Mouse (Mus musculus) forebrain, embryonic 15.5 days (tissue): ENCODE results near the gene Tedc2. TPM values are rescaled to one million over a fixed set of nuclear protein-coding genes. Genes with fewer than 3 reads are reported as not detected.
A peak's percentile ranks its signal among the peaks of the same experiment; 100 is the strongest.

Experiments used
- ATAC-seq: fragments of 200-750 bp; cut with Nextera tagmentation; replicated peaks from 2 replicates; pipeline ENCODE4 v1.8.0; 2017; ENCODE audit warnings: mild to moderate bottlenecking, moderate TSS enrichment, moderate library complexity
- H3K27ac ChIP-seq: fragments of 300-500 bp; sonication (generic); replicated peaks from 2 replicates; pipeline ENCODE4 v1.5.1; 2015; ENCODE audit warnings: mild to moderate bottlenecking, inconsistent platforms
- H3K27me3 ChIP-seq: fragments of 300-500 bp; sonication (generic); 2 replicates; pipeline ENCODE4 v1.6.1; 2015; ENCODE audit warnings: inconsistent platforms
- H3K36me3 ChIP-seq: fragments of 300-500 bp; sonication (generic); 2 replicates; pipeline ENCODE4 v1.6.1; 2015; ENCODE audit warnings: mild to moderate bottlenecking, inconsistent platforms
- H3K4me1 ChIP-seq: fragments of 300-500 bp; sonication (generic); 2 replicates; pipeline ENCODE4 v1.6.1; 2015; ENCODE audit warnings: inconsistent platforms
- H3K4me2 ChIP-seq: fragments of 300-500 bp; sonication (generic); replicated peaks from 2 replicates; pipeline ENCODE4 v1.6.1; 2015; ENCODE audit warnings: mild to moderate bottlenecking, inconsistent platforms
- H3K4me3 ChIP-seq: fragments of 300-500 bp; sonication (generic); 2 replicates; pipeline ENCODE4 v1.5.1; 2015; ENCODE audit warnings: mild to moderate bottlenecking, inconsistent platforms
- H3K9ac ChIP-seq: fragments of 300-500 bp; sonication (generic); replicated peaks from 2 replicates; pipeline ENCODE4 v1.6.1; 2015; ENCODE audit warnings: mild to moderate bottlenecking, inconsistent platforms
- H3K9me3 ChIP-seq: fragments of 300-500 bp; sonication (generic); 2 replicates; pipeline ENCODE4 v1.6.1; 2016; ENCODE audit warnings: inconsistent platforms
- WGBS: fragments of 180-500 bp; shearing (Covaris S2); methylation state at CpG from one replicate; pipeline ENCODE4 v1.1.7; 2015; ENCODE audit warnings: mixed read lengths; 5-methylcytosine and 5-hydroxymethylcytosine counted together
- polyA plus RNA-seq: library from polyadenylated mRNA; unstranded; fragments of >200 nt; fragmentation: Nextera tagmentation; extraction: Ambion mirVana; gene quantifications from 2 replicates; pipeline ENCODE4 v1.2.1, GENCODE M21; 2015

The Tedc2 gene
- polyA plus RNA-seq, 1 experiment from 2014 or later: 13.0 TPM

GRCm38 (mm10) chr17:24174259-24174658 lies 46.4 kb downstream of the Tedc2 start:
- WGBS: 83% methylated on average over 3 of the region's 3 CpGs

GRCm38 (mm10) chr17:24173423-24173822 lies 47.2 kb downstream of the Tedc2 start:
- H3K4me3 ChIP-seq: no peak overlapping the region
- H3K9me3 ChIP-seq: no peaks in the 10 kb centered on the region
- H3K4me2 ChIP-seq: no peak overlapping the region
- WGBS: 5% methylated on average over 3 of the region's 3 CpGs
- H3K27ac ChIP-seq: no peak overlapping the region
- H3K27me3 ChIP-seq: no peaks in the 10 kb centered on the region
- H3K9ac ChIP-seq: no peak overlapping the region
- H3K4me1 ChIP-seq: peaks cover 13% of the 10 kb centered on the region
- no peaks in the 10 kb centered on the region for H3K36me3 ChIP-seq
- ATAC-seq: no peak

More at GRCm38 (mm10) chr17:24174259-24174658, 46.4 kb downstream of the Tedc2 start:
- no peak overlapping the region for H3K27ac ChIP-seq
- H3K4me1 ChIP-seq: peaks cover 10% of the 10 kb centered on the region
- no peaks in the 10 kb centered on the region for H3K36me3 ChIP-seq
- ATAC-seq: no peak
- H3K9me3 ChIP-seq: no peaks in the 10 kb centered on the region
- H3K4me2 ChIP-seq: no peak overlapping the region
- H3K9ac ChIP-seq: no peak overlapping the region
- H3K27me3 ChIP-seq: no peaks in the 10 kb centered on the region
- H3K4me3 ChIP-seq: no peak overlapping the region

DNA sequence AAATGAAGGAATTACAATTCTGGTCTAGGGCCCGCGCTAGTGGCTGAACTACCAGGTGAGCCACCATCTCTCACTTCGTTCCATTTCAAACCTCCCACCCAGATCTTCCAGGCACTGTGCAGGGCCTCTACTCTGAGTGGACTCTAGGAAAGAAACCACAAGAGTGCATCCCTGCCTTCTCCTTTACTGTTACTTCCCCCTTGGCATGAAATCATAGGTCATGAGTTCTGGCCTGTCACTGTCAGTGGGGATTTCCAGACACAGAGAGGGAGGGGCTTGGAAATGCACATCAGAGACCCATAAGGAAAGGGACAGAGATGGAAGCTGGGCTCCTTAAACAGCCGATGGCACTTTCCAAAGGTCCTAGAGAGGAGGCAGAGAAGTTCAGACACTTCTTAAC lies 48.9 kb downstream of the Tedc2 start:
- no peak overlapping the region for H3K4me2 ChIP-seq
- H3K27me3 ChIP-seq: no peaks in the 10 kb centered on the region
- no peak overlapping the region for H3K4me3 ChIP-seq
- WGBS: 82% methylated on average over 4 of the region's 4 CpGs
- H3K36me3 ChIP-seq: peaks cover 6% of the 10 kb centered on the region; the same call in 1 of the 2 replicates
- H3K27ac ChIP-seq: no peak overlapping the region
- H3K4me1 ChIP-seq: peaks cover 30% of the 10 kb centered on the region
- H3K9me3 ChIP-seq: no peaks in the 10 kb centered on the region
- H3K9ac ChIP-seq: no peak overlapping the region
- no peak for ATAC-seq

DNA sequence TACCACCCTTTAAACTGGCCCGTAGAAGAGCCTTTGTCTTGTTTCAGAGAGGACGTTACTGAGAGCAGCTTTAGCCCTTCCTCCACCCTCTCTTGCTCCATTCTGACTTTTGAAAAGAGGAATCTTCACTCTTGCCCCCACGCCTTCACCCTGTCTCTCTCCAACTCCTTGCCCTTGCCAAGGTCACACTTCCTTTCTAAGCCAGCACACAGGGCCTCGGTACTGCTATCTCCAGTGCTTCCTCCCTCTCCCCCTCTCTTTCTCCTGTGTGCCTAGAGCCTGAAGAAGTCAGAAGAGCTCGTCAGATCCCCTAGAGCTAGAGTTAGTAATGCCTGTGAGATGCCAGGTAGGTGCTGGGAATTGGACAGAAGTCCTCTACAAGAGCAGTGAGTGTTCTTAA lies 49.9 kb downstream of the Tedc2 start:
- 77% methylated on average over 5 of the region's 5 CpGs for WGBS
- no peak overlapping the region for H3K4me3 ChIP-seq
- ATAC-seq: no peak
- H3K4me2 ChIP-seq: no peak overlapping the region
- H3K27ac ChIP-seq: no peak overlapping the region
- no peaks in the 10 kb centered on the region for H3K27me3 ChIP-seq
- H3K9me3 ChIP-seq: no peaks in the 10 kb centered on the region
- peaks cover 33% of the 10 kb centered on the region for H3K4me1 ChIP-seq
- H3K9ac ChIP-seq: no peak overlapping the region
- H3K36me3 ChIP-seq: peaks cover 10% of the 10 kb centered on the region; the same call in 1 of the 2 replicates

GRCm38 (mm10) chr17:24170125-24170524 lies 50.5 kb downstream of the Tedc2 start:
- peaks cover 37% of the 10 kb centered on the region for H3K4me1 ChIP-seq
- peak overlapping the region; percentile 96 for H3K9ac ChIP-seq
- no peak for ATAC-seq
- H3K4me2 ChIP-seq: peak overlapping the region; percentile 91
- H3K27ac ChIP-seq: peak overlapping the region; percentile 99
- peak overlapping the region; percentile 95 for H3K4me3 ChIP-seq
- WGBS: 72% methylated on average over 3 of the region's 3 CpGs
- peaks cover 16% of the 10 kb centered on the region; the same call in 1 of the 2 replicates for H3K36me3 ChIP-seq
- H3K9me3 ChIP-seq: no peaks in the 10 kb centered on the region
- H3K27me3 ChIP-seq: no peaks in the 10 kb centered on the region

GRCm38 (mm10) chr17:24169317-24170065 lies 51.2 kb downstream of the Tedc2 start, which contains the start of gene Atp6v0c:
Atp6v0c (minus strand) TSS chr17:24169702.
- peak within 1 kb of the TSS; percentile 95 for H3K4me3 ChIP-seq
- peak; percentile 91 for ATAC-seq
- H3K9ac ChIP-seq: peak within 1 kb of the TSS; percentile 96
- peak within 1 kb of the TSS; percentile 91 for H3K4me2 ChIP-seq
- H3K27me3 ChIP-seq: no peaks in the 10 kb centered on the region
- H3K36me3 ChIP-seq: peaks cover 16% of the 10 kb centered on the region; the same call in 1 of the 2 replicates
- peak within 1 kb of the TSS; percentile 99 for H3K27ac ChIP-seq
- under 1% methylated on average over 54 of the region's 58 CpGs for WGBS
- peaks cover 37% of the 10 kb centered on the region for H3K4me1 ChIP-seq
- H3K9me3 ChIP-seq: no peaks in the 10 kb centered on the region

- H3K9me3 ChIP-seq: no peaks in the 10 kb centered on the region
- WGBS: under 1% methylated on average over 41 of the region's 41 CpGs
- peaks cover 37% of the 10 kb centered on the region for H3K4me1 ChIP-seq
- ATAC-seq: peak; percentile 68
- peak overlapping the region; percentile 95 for H3K4me3 ChIP-seq
- H3K27me3 ChIP-seq: no peaks in the 10 kb centered on the region
- H3K27ac ChIP-seq: peak overlapping the region; percentile 99
- H3K9ac ChIP-seq: peak overlapping the region; percentile 96
- peaks cover 16% of the 10 kb centered on the region; the same call in 1 of the 2 replicates for H3K36me3 ChIP-seq
- H3K4me2 ChIP-seq: peak overlapping the region; percentile 91
Observed at GRCm38 (mm10) chr17:24168590-24169277, 51.9 kb downstream of the Tedc2 start.

DNA sequence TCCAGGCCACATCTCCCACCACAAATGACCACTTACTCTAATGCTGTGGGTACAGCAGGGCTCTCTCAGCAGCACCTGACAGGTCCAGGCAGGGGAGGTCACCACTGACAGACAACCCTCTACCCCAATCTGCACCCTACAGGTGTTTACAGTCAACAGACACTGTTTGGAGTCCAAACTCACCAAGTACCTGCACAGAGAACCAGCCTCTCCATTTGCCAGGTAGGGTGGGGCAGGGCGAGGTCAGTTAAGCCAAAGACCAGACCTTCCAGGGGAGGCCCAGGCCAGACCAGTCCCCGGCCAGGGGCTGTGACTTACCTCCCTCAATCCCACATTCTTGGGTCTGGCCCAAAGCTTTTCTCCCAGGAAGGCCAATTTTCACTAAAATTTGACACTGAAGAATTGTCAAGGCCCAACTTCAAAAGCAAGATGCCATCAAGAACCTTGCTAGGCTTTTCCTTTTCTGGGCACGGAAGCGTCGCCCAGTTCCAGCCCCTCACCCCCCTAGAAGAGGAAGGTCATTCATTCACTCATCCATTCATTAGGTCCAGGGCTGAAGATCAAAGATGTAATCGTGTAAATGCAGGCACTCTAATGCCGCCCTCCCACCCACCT lies 52.7 kb downstream of the Tedc2 start:
- H3K27ac ChIP-seq: peak overlapping the region; percentile 99
- WGBS: 54% methylated on average over 7 of the region's 7 CpGs
- H3K4me1 ChIP-seq: peaks cover 36% of the 10 kb centered on the region
- H3K36me3 ChIP-seq: peaks cover 16% of the 10 kb centered on the region; the same call in 1 of the 2 replicates
- no peaks in the 10 kb centered on the region for H3K9me3 ChIP-seq
- H3K4me3 ChIP-seq: peak overlapping the region; percentile 95
- ATAC-seq: no peak
- H3K27me3 ChIP-seq: no peaks in the 10 kb centered on the region
- H3K4me2 ChIP-seq: peak overlapping the region; percentile 91
- H3K9ac ChIP-seq: peak overlapping the region; percentile 96

GRCm38 (mm10) chr17:24167120-24167519 lies 53.5 kb downstream of the Tedc2 start:
- Histone ChIP-seq H3K4me2 (peak overlapping the region; percentile 91; the same call in 1 of the 2 replicates), H3K27me3 (no peaks in the 10 kb centered on the region), H3K9me3 (no peaks in the 10 kb centered on the region), H3K4me1 (peaks cover 45% of the 10 kb centered on the region), H3K36me3 (peaks cover 16% of the 10 kb centered on the region; the same call in 1 of the 2 replicates), H3K27ac (no peak overlapping the region), H3K4me3 (peak overlapping the region; percentile 95; the same call in 1 of the 2 replicates), H3K9ac (no peak overlapping the region)
- WGBS: 92% methylated on average over 6 of the region's 6 CpGs
- ATAC-seq: no peak
